Mouse (Mus musculus) thymus, adult 2 months (tissue): ENCODE data around the gene Slc7a6os. TPM values are rescaled to one million over a fixed set of nuclear protein-coding genes. Genes with fewer than 3 reads are reported as not detected.

ENCODE experiments used
- DNase-seq: peaks from one replicate; pipeline ENCODE4 v3.0.0; 2021
- H3K27ac ChIP-seq: fragments of 200-500 bp; 2 replicates; pipeline ENCODE4 v1.5.1; 2012; ENCODE audit warnings: low read length, control low read depth; ENCODE audit not compliant: control insufficient read depth, insufficient read depth
- H3K27me3 ChIP-seq: fragments of 200-500 bp; 2 replicates; pipeline ENCODE4 v1.6.1; 2012; ENCODE audit warnings: mild to moderate bottlenecking, low read length, moderate library complexity, mixed read lengths; ENCODE audit not compliant: control insufficient read depth, insufficient read depth
- H3K36me3 ChIP-seq: fragments of 200-500 bp; 2 replicates; pipeline ENCODE4 v1.6.1; 2012; ENCODE audit warnings: mild to moderate bottlenecking, low read length, moderate library complexity; ENCODE audit not compliant: control insufficient read depth, insufficient read depth
- H3K4me1 ChIP-seq: fragments of 200-500 bp; replicated peaks from 2 replicates; pipeline ENCODE4 v1.6.1; 2012; ENCODE audit warnings: low read length; ENCODE audit not compliant: control insufficient read depth, insufficient read depth
- H3K4me3 ChIP-seq: fragments of 200-500 bp; 2 replicates; pipeline ENCODE4 v1.5.1; 2012; ENCODE audit warnings: mild to moderate bottlenecking, low read length, control low read depth, moderate library complexity; ENCODE audit not compliant: control insufficient read depth, insufficient read depth
- CTCF ChIP-seq: fragments of 200-500 bp; IDR thresholded peaks from 2 replicates; pipeline ENCODE4 v1.5.1; 2012; ENCODE audit warnings: mild to moderate bottlenecking, control low read depth, low read length, moderate library complexity, borderline replicate concordance; ENCODE audit not compliant: control insufficient read depth, poor library complexity, insufficient read depth; ENCODE audit errors: extremely low read depth
- POLR2A ChIP-seq: fragments of 200-500 bp; IDR thresholded peaks from 2 replicates; pipeline ENCODE4 v1.6.1; 2012; ENCODE audit warnings: mild to moderate bottlenecking, low read length, control low read depth, moderate library complexity; ENCODE audit not compliant: control insufficient read depth, poor library complexity, insufficient read depth; ENCODE audit errors: extremely low read depth
- WGBS: fragments of 180-500 bp; shearing (Covaris S2); methylation state at CpG from one replicate; pipeline ENCODE4 v1.1.7; 2018; 5-methylcytosine and 5-hydroxymethylcytosine counted together
- polyA plus RNA-seq: library from polyadenylated mRNA; depleted of rRNA; stranded (reverse); fragments of >200 nt; gene quantifications from 2 replicates; pipeline ENCODE4 v1.2.3, GENCODE M21; 2012

Slc7a6os gene
- polyA plus RNA-seq, 1 experiment = 44.9 TPM

DNA sequence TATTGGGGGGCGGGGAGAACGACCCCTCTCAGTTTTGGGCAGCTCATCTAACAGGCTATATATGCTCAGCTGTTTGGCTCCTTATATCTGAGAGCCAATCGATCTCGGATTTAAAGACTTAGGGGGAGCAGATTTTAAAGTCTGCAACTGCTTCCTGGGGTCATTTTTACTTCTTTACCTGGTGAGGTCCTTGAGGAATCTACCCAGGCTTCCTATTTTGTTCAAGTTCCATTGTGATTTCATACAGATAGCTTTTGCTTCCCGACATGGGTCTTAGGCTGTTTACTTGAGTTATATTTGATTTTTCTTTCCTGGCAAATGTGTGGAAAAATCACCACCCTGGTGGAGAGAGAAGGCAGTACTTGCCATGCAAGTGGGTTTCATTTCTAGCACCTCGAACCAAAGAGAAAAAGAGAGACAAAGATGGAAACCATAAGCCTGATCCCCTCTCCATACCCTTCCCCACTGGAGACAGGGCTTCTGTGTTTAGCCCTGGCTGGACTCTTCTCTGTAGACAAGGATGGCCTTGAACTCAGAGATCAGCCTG, 40.7 kb downstream of the Slc7a6os start:
- Histone ChIP-seq H3K27ac (no peak overlapping the region), H3K27me3 (no peaks in the 10 kb centered on the region), H3K4me1 (peaks cover 9% of the 10 kb centered on the region), H3K4me3 (no peak overlapping the region), H3K36me3 (no peaks in the 10 kb centered on the region)
- TF ChIP-seq CTCF (no peak), POLR2A (no peak)
- no peak for DNase-seq
- WGBS = 28% methylated on average over 6 of the region's 6 CpGs

DNA sequence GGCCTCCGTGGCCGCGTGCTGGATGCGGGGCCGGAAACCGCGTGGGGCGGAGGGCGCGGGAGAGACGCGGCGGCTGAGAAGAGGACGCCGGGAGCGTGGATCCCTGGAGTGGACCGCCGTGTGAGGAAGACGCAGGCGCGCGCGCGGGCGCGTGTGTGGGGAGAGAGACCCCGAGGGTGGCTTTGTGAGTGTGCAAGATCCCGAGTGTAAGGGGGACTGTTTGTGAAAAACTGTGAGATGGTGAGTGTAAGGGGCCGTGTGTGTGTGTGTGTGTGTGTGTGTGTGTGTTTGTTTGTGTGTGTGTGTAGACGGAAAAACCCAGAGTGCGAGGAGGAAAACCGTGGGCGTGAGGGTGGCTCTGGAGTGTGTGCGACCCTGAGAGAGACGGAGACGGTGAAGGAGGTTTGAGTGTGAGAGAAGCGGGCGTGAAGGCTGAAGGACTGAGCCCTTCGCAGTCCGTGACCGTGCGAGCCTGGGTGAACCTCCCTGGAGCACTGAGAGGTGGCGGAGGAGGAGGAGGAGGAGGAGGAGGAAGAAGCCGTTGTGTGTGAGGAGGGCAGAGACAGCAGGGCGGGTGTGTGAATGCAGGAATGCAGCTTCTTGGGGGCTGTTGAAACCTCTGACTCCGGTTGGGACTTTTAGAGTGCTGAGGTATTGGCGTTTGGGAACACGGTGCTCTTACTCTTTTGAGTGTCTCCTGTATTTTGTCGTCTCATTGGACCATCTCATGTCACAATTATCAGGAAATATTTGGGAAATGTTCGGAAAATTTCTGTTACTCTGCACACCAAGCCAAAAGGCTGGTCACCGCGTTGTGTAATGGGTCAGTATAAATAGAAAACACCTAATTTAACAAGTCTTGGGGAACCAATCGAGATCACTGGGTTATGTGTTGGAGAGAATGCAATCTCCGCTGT, 41.5 kb downstream of the Slc7a6os start:
- DNase-seq = peak; percentile 48
- TF ChIP-seq CTCF (no peak), POLR2A (no peak)
- Histone ChIP-seq H3K27ac (peak overlapping the region; percentile 4; the same call in 1 of the 2 replicates), H3K4me1 (peaks cover 9% of the 10 kb centered on the region), H3K4me3 (peak overlapping the region; percentile 76), H3K27me3 (no peaks in the 10 kb centered on the region), H3K36me3 (no peaks in the 10 kb centered on the region)
- 2% methylated on average over 54 of the region's 54 CpGs for WGBS

DNA sequence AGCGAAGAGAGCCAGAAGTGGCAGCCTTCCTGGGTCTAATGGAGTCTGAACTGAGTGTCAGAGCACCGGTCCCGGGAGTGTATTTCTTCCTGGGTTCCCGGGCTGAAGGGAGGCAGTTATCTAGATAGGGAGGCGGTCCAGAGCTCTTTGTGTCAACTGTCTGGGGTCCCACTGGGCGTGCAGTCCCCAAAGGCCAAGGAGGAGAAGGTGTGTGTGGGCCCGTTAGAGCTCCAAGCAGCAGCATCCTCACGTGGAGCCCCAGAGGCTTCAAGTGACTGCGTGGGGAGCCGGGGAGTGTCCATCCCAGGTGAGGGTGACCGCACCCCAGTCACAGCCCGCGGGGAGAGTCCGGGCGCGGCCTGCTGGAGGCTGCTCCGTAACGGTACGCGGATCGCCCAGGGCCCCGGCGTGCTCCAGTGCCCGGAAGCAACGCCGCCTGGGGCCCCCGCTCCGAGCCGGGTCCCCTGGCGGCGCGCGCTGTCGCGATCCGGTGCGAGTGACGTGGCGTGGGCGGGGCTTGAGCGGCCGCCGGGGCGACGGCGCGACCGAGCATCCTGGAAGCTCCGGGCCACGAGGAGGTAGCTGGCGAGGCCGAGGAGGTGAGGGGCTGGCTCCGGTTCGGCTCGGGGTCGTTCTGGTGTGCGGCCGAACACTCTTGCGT, 42.2 kb downstream of the Slc7a6os start, which contains the start of gene Slc7a6:
Gene Slc7a6, plus strand, starts transcription at position 502 of the 661 bp plus-strand sequence.
- peak within 1 kb of the TSS; percentile 76 for H3K4me3 ChIP-seq
- H3K36me3 ChIP-seq = peaks cover 4% of the 10 kb centered on the region; the same call in 1 of the 2 replicates
- H3K27me3 ChIP-seq = no peaks in the 10 kb centered on the region
- TF ChIP-seq POLR2A = peak; percentile 77
- peak; percentile 72; the same call in 1 of the 2 replicates for TF ChIP-seq CTCF
- under 1% methylated on average over 59 of the region's 59 CpGs for WGBS
- DNase-seq = peak; percentile 95
- H3K4me1 ChIP-seq = peaks cover 9% of the 10 kb centered on the region
- peak within 1 kb of the TSS; percentile 4; the same call in 1 of the 2 replicates for H3K27ac ChIP-seq

DNA sequence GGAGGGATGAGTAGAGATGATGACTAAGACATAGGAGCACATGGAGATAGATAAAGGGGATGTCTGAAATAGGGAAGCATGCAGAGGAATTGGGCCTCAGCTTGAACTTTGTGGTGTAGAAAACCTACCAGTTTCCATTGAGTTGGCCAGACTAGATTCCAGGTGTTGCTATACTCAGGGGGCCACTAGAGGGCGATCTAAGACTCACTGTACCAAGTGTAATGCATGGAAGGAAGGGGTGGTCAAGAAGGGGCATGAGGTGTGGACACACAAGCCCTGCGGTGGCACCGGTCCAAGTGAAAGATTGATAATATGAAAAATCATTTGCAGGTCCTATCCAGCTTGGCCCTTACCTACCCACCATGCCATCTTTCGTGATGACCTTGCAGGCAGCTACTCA, 45.3 kb downstream of the Slc7a6os start:
- DNase-seq = peak; percentile 74
- H3K27me3 ChIP-seq = no peaks in the 10 kb centered on the region
- WGBS = 62% methylated on average over 4 of the region's 4 CpGs

DNA sequence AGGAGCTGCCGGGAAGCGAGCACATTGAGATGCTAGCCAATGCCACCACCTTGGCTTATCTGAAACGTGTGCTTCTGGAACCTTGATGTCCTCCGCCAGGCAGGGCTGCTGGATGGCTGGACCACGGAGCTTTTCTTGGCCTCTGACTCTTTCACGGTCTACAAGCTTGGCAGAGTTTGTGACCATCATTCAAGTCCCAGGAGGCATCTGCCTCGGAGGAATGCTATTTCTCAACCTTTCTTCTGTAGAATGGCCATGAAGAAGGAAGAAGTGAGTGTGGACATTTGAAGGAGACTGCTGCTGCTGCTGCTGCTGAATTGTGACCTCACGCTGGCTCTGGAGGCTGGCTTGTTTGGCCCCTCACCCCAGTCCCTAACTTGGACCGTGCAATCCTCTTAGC, 47.5 kb downstream of the Slc7a6os start:
- H3K4me1 ChIP-seq = peaks cover 2% of the 10 kb centered on the region
- H3K27ac ChIP-seq = no peak overlapping the region
- H3K27me3 ChIP-seq = no peaks in the 10 kb centered on the region
- H3K4me3 ChIP-seq = no peak overlapping the region
- TF ChIP-seq POLR2A = no peak
- no peak for TF ChIP-seq CTCF
- WGBS = 95% methylated on average over 9 of the region's 9 CpGs
- no peak for DNase-seq
- H3K36me3 ChIP-seq = peaks cover 11% of the 10 kb centered on the region

More for the DNA sequence above, 45.3 kb downstream of the Slc7a6os start:
- TF ChIP-seq CTCF (peak; percentile 49; the same call in 1 of the 2 replicates), POLR2A (no peak)
- Histone ChIP-seq H3K4me3 (no peak overlapping the region), H3K27ac (no peak overlapping the region), H3K4me1 (peaks cover 9% of the 10 kb centered on the region), H3K36me3 (peaks cover 11% of the 10 kb centered on the region)

DNA sequence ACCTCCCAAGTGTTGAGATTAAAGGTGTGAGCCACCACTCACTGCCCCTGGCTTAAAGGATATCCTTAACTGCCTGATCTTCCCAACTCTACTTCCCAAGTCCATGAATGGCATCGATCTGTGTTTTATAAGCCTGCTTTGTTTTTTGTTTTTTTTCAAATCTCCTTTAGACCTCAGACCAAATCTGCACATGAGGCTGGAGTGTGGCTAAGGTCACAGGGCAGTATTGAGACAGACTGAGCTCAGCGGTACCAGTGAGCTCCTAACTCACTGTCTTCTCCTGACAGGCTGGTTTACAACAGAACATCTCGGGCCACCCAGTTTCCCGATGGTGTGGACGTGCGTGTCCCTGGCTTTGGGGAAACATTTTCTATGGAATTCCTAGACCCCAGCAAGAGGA, 50.9 kb downstream of the Slc7a6os start:
- 91% methylated on average over 6 of the region's 6 CpGs for WGBS
- TF ChIP-seq POLR2A = no peak
- no peak for TF ChIP-seq CTCF
- no peak for DNase-seq

More for the DNA sequence above, 50.9 kb downstream of the Slc7a6os start:
- Histone ChIP-seq H3K4me1 (no peaks in the 10 kb centered on the region), H3K27ac (no peak overlapping the region), H3K27me3 (no peaks in the 10 kb centered on the region), H3K4me3 (no peak overlapping the region), H3K36me3 (peaks cover 15% of the 10 kb centered on the region)
